Mouse (Mus musculus): ENCODE results near the gene Atp5h. TPM values are rescaled to one million over a fixed set of nuclear protein-coding genes. Genes with fewer than 3 reads are reported as not detected.
"Not testable (repeated sequence)": the region's sequence is repeated elsewhere in the genome, so short reads cannot be mapped to it uniquely, and the experiment has no call there.

Gene Atp5h
- polyA plus RNA-seq, 1 experiment from 2014 or later = 960 TPM

GRCm38 (mm10) chr11:115393721-115394325 is 25.9 kb downstream of the Atp5h start:
- H3K9ac ChIP-seq (replicated peaks) = no peak overlapping the region
- H3K4me2 ChIP-seq = peak overlapping the region; percentile 21; the same call in 1 of the 2 replicates
- ATAC-seq (ENCODE audit: insufficient number of reproducible peaks, insufficient read depth, low FRiP score, low TSS enrichment, low read depth) = no peak
- no peaks in the 10 kb centered on the region for H3K4me1 ChIP-seq (replicated peaks)
- H3K27ac ChIP-seq = no peak overlapping the region
- peaks cover 8% of the 10 kb centered on the region for H3K27me3 ChIP-seq
- 63% methylated on average over 34 of the region's 34 CpGs for WGBS
- H3K36me3 ChIP-seq = peaks cover 66% of the 10 kb centered on the region
- no peak overlapping the region for H3K4me3 ChIP-seq (replicated peaks)
- H3K9me3 ChIP-seq = no peaks in the 10 kb centered on the region

GRCm38 (mm10) chr11:115391358-115391757 is 28.4 kb downstream of the Atp5h start:
- no peak overlapping the region for H3K9ac ChIP-seq (replicated peaks)
- H3K4me2 ChIP-seq = no peak overlapping the region
- H3K27ac ChIP-seq = no peak overlapping the region
- H3K27me3 ChIP-seq = peaks cover 8% of the 10 kb centered on the region
- H3K36me3 ChIP-seq = peaks cover 69% of the 10 kb centered on the region
- no peaks in the 10 kb centered on the region for H3K4me1 ChIP-seq (replicated peaks)
- no peaks in the 10 kb centered on the region for H3K9me3 ChIP-seq
- ATAC-seq (ENCODE audit: insufficient number of reproducible peaks, insufficient read depth, low FRiP score, low TSS enrichment, low read depth) = no peak
- WGBS = 92% methylated on average over 7 of the region's 7 CpGs
- H3K4me3 ChIP-seq (replicated peaks) = no peak overlapping the region

GRCm38 (mm10) chr11:115386859-115387258 is 32.9 kb downstream of the Atp5h start:
- not testable (repeated sequence) for H3K27me3 ChIP-seq; H3K9ac ChIP-seq (replicated peaks); H3K4me3 ChIP-seq (replicated peaks); ATAC-seq (ENCODE audit: insufficient number of reproducible peaks, insufficient read depth, low FRiP score, low TSS enrichment, low read depth); H3K4me2 ChIP-seq; H3K27ac ChIP-seq; H3K9me3 ChIP-seq
- 81% methylated on average over 3 of the region's 3 CpGs for WGBS
- peaks cover 26% of the 10 kb centered on the region for H3K36me3 ChIP-seq
- peaks cover 30% of the 10 kb centered on the region for H3K4me1 ChIP-seq (replicated peaks)

GRCm38 (mm10) chr11:115384587-115384986 is 35.2 kb downstream of the Atp5h start:
- peaks cover 4% of the 10 kb centered on the region for H3K27me3 ChIP-seq
- no peak overlapping the region for H3K4me3 ChIP-seq (replicated peaks)
- WGBS = 77% methylated on average over 5 of the region's 5 CpGs
- H3K9me3 ChIP-seq = no peaks in the 10 kb centered on the region
- no peak for ATAC-seq (ENCODE audit: insufficient number of reproducible peaks, insufficient read depth, low FRiP score, low TSS enrichment, low read depth)
- peaks cover 5% of the 10 kb centered on the region; the same call in 1 of the 2 replicates for H3K36me3 ChIP-seq
- H3K27ac ChIP-seq = no peak overlapping the region
- H3K9ac ChIP-seq (replicated peaks) = no peak overlapping the region; the same call in 1 of the 2 replicates
- peaks cover 36% of the 10 kb centered on the region for H3K4me1 ChIP-seq (replicated peaks)
- no peak overlapping the region for H3K4me2 ChIP-seq

GRCm38 (mm10) chr11:115383701-115384474 is 35.9 kb downstream of the Atp5h start:
- Histone ChIP-seq H3K9ac (replicated peaks) (peak overlapping the region; percentile 90; the same call in 1 of the 2 replicates), H3K27ac (no peak overlapping the region), H3K4me3 (replicated peaks) (peak overlapping the region; percentile 84), H3K36me3 (0 out of 2 replicates have a peak, but pooled peaks cover 4% of the 10 kb centered on the region), H3K4me1 (replicated peaks) (peaks cover 36% of the 10 kb centered on the region), H3K4me2 (peak overlapping the region; percentile 87), H3K27me3 (peaks cover 4% of the 10 kb centered on the region), H3K9me3 (no peaks in the 10 kb centered on the region)
- no peak for ATAC-seq (ENCODE audit: insufficient number of reproducible peaks, insufficient read depth, low FRiP score, low TSS enrichment, low read depth)
- WGBS = 60% methylated on average over 16 of the region's 16 CpGs

- Histone ChIP-seq H3K4me1 (replicated peaks) (peaks cover 36% of the 10 kb centered on the region), H3K9me3 (peaks cover 3% of the 10 kb centered on the region; the same call in 1 of the 2 replicates), H3K27me3 (peaks cover 4% of the 10 kb centered on the region), H3K4me2 (peak overlapping the region; percentile 87), H3K27ac (no peak overlapping the region), H3K9ac (replicated peaks) (peak overlapping the region; percentile 90), H3K36me3 (no peaks in the 10 kb centered on the region), H3K4me3 (replicated peaks) (peak overlapping the region; percentile 84)
- no peak for ATAC-seq (ENCODE audit: insufficient number of reproducible peaks, insufficient read depth, low FRiP score, low TSS enrichment, low read depth)
- 15% methylated on average over 5 of the region's 5 CpGs for WGBS
Observed at GRCm38 (mm10) chr11:115382891-115383290, 36.9 kb downstream of the Atp5h start.

- Histone ChIP-seq H3K27ac (peak within 1 kb of the TSS; percentile 90), H3K27me3 (peaks cover 4% of the 10 kb centered on the region), H3K9me3 (peaks cover 4% of the 10 kb centered on the region; the same call in 1 of the 2 replicates), H3K4me1 (replicated peaks) (peaks cover 36% of the 10 kb centered on the region), H3K4me2 (peak within 1 kb of the TSS; percentile 87), H3K36me3 (no peaks in the 10 kb centered on the region), H3K9ac (replicated peaks) (peak within 1 kb of the TSS; percentile 90), H3K4me3 (replicated peaks) (peak within 1 kb of the TSS; percentile 84)
- ATAC-seq (ENCODE audit: insufficient number of reproducible peaks, insufficient read depth, low FRiP score, low TSS enrichment, low read depth) = peak; percentile 71
- under 1% methylated on average over 76 of the region's 76 CpGs for WGBS
Observed at GRCm38 (mm10) chr11:115381743-115382539, 37.8 kb downstream of the Atp5h start, which contains the start of gene Cdr2l. TSS of gene Cdr2l (plus strand) at chr11:115381916.

GRCm38 (mm10) chr11:115381276-115381675 is 38.5 kb downstream of the Atp5h start:
- Histone ChIP-seq H3K9me3 (peaks cover 4% of the 10 kb centered on the region; the same call in 1 of the 2 replicates), H3K27ac (no peak overlapping the region), H3K27me3 (peaks cover 10% of the 10 kb centered on the region), H3K9ac (replicated peaks) (no peak overlapping the region), H3K4me1 (replicated peaks) (peaks cover 36% of the 10 kb centered on the region), H3K36me3 (no peaks in the 10 kb centered on the region), H3K4me2 (peak overlapping the region; percentile 87), H3K4me3 (replicated peaks) (peak overlapping the region; percentile 84)
- ATAC-seq (ENCODE audit: insufficient number of reproducible peaks, insufficient read depth, low FRiP score, low TSS enrichment, low read depth) = no peak
- WGBS = 5% methylated on average over 9 of the region's 9 CpGs

- Histone ChIP-seq H3K27me3 (peaks cover 40% of the 10 kb centered on the region), H3K4me2 (no peak overlapping the region), H3K27ac (no peak overlapping the region), H3K4me3 (replicated peaks) (no peak overlapping the region), H3K36me3 (no peaks in the 10 kb centered on the region), H3K9ac (replicated peaks) (no peak overlapping the region), H3K9me3 (peaks cover 4% of the 10 kb centered on the region; the same call in 1 of the 2 replicates), H3K4me1 (replicated peaks) (peaks cover 17% of the 10 kb centered on the region)
- 84% methylated on average over 7 of the region's 7 CpGs for WGBS
- ATAC-seq (ENCODE audit: insufficient number of reproducible peaks, insufficient read depth, low FRiP score, low TSS enrichment, low read depth) = no peak
Observed at GRCm38 (mm10) chr11:115377854-115378253, 41.9 kb downstream of the Atp5h start.

GRCm38 (mm10) chr11:115377254-115377653 is 42.5 kb downstream of the Atp5h start:
- Histone ChIP-seq H3K4me3 (replicated peaks) (no peak overlapping the region), H3K4me1 (replicated peaks) (peaks cover 12% of the 10 kb centered on the region), H3K36me3 (no peaks in the 10 kb centered on the region), H3K27ac (no peak overlapping the region), H3K4me2 (no peak overlapping the region), H3K9ac (replicated peaks) (no peak overlapping the region), H3K27me3 (peaks cover 46% of the 10 kb centered on the region), H3K9me3 (peaks cover 4% of the 10 kb centered on the region; the same call in 1 of the 2 replicates)
- 82% methylated on average over 4 of the region's 4 CpGs for WGBS
- no peak for ATAC-seq (ENCODE audit: insufficient number of reproducible peaks, insufficient read depth, low FRiP score, low TSS enrichment, low read depth)

- ATAC-seq (ENCODE audit: insufficient number of reproducible peaks, insufficient read depth, low FRiP score, low TSS enrichment, low read depth) = no peak
- H3K36me3 ChIP-seq = no peaks in the 10 kb centered on the region
- WGBS = 59% methylated on average over 7 of the region's 7 CpGs
Observed at GRCm38 (mm10) chr11:115376722-115377121, 43.0 kb downstream of the Atp5h start.

More at GRCm38 (mm10) chr11:115376722-115377121, 43.0 kb downstream of the Atp5h start:
- H3K4me3 ChIP-seq (replicated peaks) = no peak overlapping the region
- peaks cover 12% of the 10 kb centered on the region for H3K4me1 ChIP-seq (replicated peaks)
- H3K9ac ChIP-seq (replicated peaks) = no peak overlapping the region
- H3K27me3 ChIP-seq = peaks cover 51% of the 10 kb centered on the region
- H3K9me3 ChIP-seq = peaks cover 4% of the 10 kb centered on the region; the same call in 1 of the 2 replicates
- no peak overlapping the region for H3K27ac ChIP-seq
- H3K4me2 ChIP-seq = no peak overlapping the region

Measured in limb, embryonic 12.5 days (tissue).